Mouse (Mus musculus) hindbrain, embryonic 14.5 days (tissue): ENCODE measurements at regions not wholly inside any gene's neighbourhood (a gene's known extent, or its start where the extent isn't known, plus 50 kb on each side); places are given as distances from the start of the nearest gene placed in this dataset.

Source experiments
- ATAC-seq: fragments of 200-750 bp; cut with Nextera tagmentation; 2 replicates; pipeline ENCODE4 v1.8.0; 2017; ENCODE audit warnings: moderate number of reproducible peaks, mild to moderate bottlenecking, moderate TSS enrichment, moderate library complexity; ENCODE audit not compliant: low FRiP score
- DNase-seq: peaks from one replicate; pipeline ENCODE4 v3.0.0-alpha.2; 2015; ENCODE audit warnings: low spot score
- H3K27ac ChIP-seq: fragments of 300-500 bp; sonication (generic); 2 replicates; pipeline ENCODE4 v1.5.1; 2014; ENCODE audit warnings: mild to moderate bottlenecking, moderate library complexity
- H3K27me3 ChIP-seq: fragments of 300-500 bp; sonication (generic); 2 replicates; pipeline ENCODE4 v1.6.1; 2014; ENCODE audit warnings: mild to moderate bottlenecking, low read length, mixed read lengths; ENCODE audit not compliant: control insufficient read depth, insufficient read depth
- H3K36me3 ChIP-seq: fragments of 300-500 bp; sonication (generic); replicated peaks from 2 replicates; pipeline ENCODE4 v1.6.1; 2014; ENCODE audit not compliant: control insufficient read depth, insufficient read depth
- H3K4me1 ChIP-seq: fragments of 300-500 bp; sonication (generic); replicated peaks from 2 replicates; pipeline ENCODE4 v1.6.1; 2014; ENCODE audit warnings: antibody characterized with exemption, low read length, mixed read lengths; ENCODE audit not compliant: control insufficient read depth, insufficient read depth
- H3K4me2 ChIP-seq: fragments of 300-500 bp; sonication (generic); replicated peaks from 2 replicates; pipeline ENCODE4 v1.6.1; 2014; ENCODE audit warnings: mild to moderate bottlenecking, moderate library complexity
- H3K4me3 ChIP-seq: fragments of 300-500 bp; sonication (generic); replicated peaks from 2 replicates; pipeline ENCODE4 v1.5.1; 2014; ENCODE audit warnings: mild to moderate bottlenecking, low read length
- H3K9ac ChIP-seq: fragments of 300-500 bp; sonication (generic); 2 replicates; pipeline ENCODE4 v1.6.1; 2014
- H3K9me3 ChIP-seq: fragments of 300-500 bp; sonication (generic); 2 replicates; pipeline ENCODE4 v1.6.1; 2016; ENCODE audit warnings: low read length; ENCODE audit not compliant: control insufficient read depth
- WGBS: fragments of 180-500 bp; shearing (Covaris S2); extraction: QIAGEN DNeasy Blood & Tissue Kit; methylation state at CpG from one replicate; pipeline ENCODE4 v1.1.7; 2014; 5-methylcytosine and 5-hydroxymethylcytosine counted together

- Histone ChIP-seq H3K9me3 (no peaks in the 10 kb centered on the region), H3K9ac (no peak overlapping the region), H3K4me1 (peaks cover 2% of the 10 kb centered on the region), H3K4me2 (no peak overlapping the region), H3K36me3 (no peaks in the 10 kb centered on the region), H3K4me3 (no peak overlapping the region), H3K27ac (no peak overlapping the region), H3K27me3 (no peaks in the 10 kb centered on the region)
- ATAC-seq (no peak), DNase-seq (no peak)
- WGBS, result 75% methylated on average over 2 of the region's 2 CpGs
These were observed 53.9 kb upstream of the Bhlhe23 start for GRCm38 (mm10) chr2:180830607-180831006.

- Histone ChIP-seq H3K9me3 (no peaks in the 10 kb centered on the region), H3K27me3 (no peaks in the 10 kb centered on the region), H3K4me3 (no peak overlapping the region), H3K9ac (no peak overlapping the region), H3K36me3 (no peaks in the 10 kb centered on the region), H3K4me1 (peaks cover 13% of the 10 kb centered on the region), H3K4me2 (no peak overlapping the region), H3K27ac (no peak overlapping the region)
- no peak for DNase-seq
- 68% methylated on average over 2 of the region's 2 CpGs for WGBS
- no peak for ATAC-seq
These were observed 51.4 kb upstream of the Bhlhe23 start for GRCm38 (mm10) chr2:180828086-180828485.

- Histone ChIP-seq H3K27me3 (no peaks in the 10 kb centered on the region), H3K9me3 (no peaks in the 10 kb centered on the region), H3K36me3 (no peaks in the 10 kb centered on the region), H3K4me3 (no peak overlapping the region), H3K4me1 (peaks cover 13% of the 10 kb centered on the region), H3K9ac (no peak overlapping the region), H3K27ac (no peak overlapping the region), H3K4me2 (no peak overlapping the region)
- DNase-seq (no peak), ATAC-seq (no peak)
- WGBS, result 93% methylated on average over 1 of the region's 1 CpGs
These were observed 50.0 kb upstream of the Bhlhe23 start for GRCm38 (mm10) chr2:180826742-180827141.
